In the genomic region with DNA sequence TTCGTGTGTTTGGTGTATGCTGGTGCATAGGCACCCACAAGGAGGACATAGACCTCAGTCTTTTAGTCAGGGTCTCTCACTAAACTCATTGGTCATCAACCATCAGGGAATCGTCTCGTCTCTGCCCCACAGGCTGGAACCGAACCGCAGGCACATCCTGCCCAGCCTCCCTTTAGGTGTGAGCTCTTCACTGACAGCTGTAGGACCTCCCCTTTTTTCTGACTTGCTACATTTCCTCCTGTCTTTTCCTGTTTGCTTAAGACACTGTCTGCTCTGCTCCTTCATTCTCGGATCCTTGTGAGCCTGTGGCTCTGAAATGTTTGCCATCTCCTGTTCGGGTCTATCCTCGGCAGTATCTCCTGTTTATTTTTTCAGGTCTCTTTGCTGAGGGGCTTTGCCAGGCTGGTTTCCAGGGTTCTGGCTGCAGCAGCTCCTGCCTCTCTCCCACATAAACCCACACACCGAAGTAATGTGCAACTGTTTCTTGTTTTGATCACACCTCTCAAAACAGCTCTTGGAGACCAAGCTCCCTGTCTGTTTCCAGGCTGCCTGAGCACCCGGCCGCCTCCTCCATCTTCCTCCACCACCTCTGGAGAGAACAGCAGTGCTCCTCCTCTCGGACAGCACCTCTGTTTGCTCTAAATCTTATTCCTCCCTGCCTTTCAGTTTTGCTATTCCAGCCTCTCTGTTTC, we compare ENCODE assay signal across 15 mouse cellular contexts.
DNase-seq lines count a peak whose midpoint lies in the region; TF ChIP-seq lines count a peak whose summit lies in the region.
"Had no signal": no experiment of that assay in that cellular context is flagged by ENCODE, and none has a peak within 500 bp of the region (broad histone marks: within the 10 kb centered on the region; RNA-seq: fewer than 3 reads in every experiment).

No protein-coding gene starts in this region.

- H3K79me2 ChIP-seq in CH12.LX (replicated peaks; ENCODE audit: control insufficient read depth, extremely low read depth, insufficient read depth, poor library complexity, severe bottlenecking): no peaks in the 10 kb centered on the region

- H3K27me3 ChIP-seq in CH12.LX (replicated peaks): no peaks in the 10 kb centered on the region
- H3K27me3 ChIP-seq: embryonic facial prominence, embryonic 13.5 days; heart, embryonic 15.5 days; hindbrain, embryonic 12.5 days; limb, embryonic 13.5 days; neural tube, embryonic 13.5 days had no signal

- no peak overlapping the region for H3K27ac ChIP-seq in CH12.LX (ENCODE audit: insufficient read depth, low read depth)
- H3K27ac ChIP-seq: embryonic facial prominence, embryonic 13.5 days; heart, embryonic 15.5 days; hindbrain, embryonic 12.5 days; limb, embryonic 13.5 days; neural tube, embryonic 13.5 days had no signal

- no peak for TF ChIP-seq EP300 in CH12.LX (IDR thresholded peaks at IDR 0.05; ENCODE audit: low read length)

- 0 out of 4 replicates have a peak, but pooled peaks cover 0 to 3% of the 10 kb centered on the region in 2 experiments for H3K4me1 ChIP-seq in CH12.LX (ENCODE audit: control insufficient read depth in 1 of 2, insufficient read depth in 2 of 2)
- H3K4me1 ChIP-seq: embryonic facial prominence, embryonic 13.5 days; heart, embryonic 15.5 days; limb, embryonic 13.5 days had no signal

- H3K9ac ChIP-seq in CH12.LX (ENCODE audit: insufficient read depth, low read depth): no peak overlapping the region
- H3K9ac ChIP-seq: embryonic facial prominence, embryonic 13.5 days; heart, embryonic 15.5 days; hindbrain, embryonic 12.5 days; limb, embryonic 13.5 days; neural tube, embryonic 13.5 days had no signal

- no peak overlapping the region for H3K4me3 ChIP-seq in CH12.LX (replicated peaks in 1 of 3; ENCODE audit: low read depth in 2 of 3, low read length in 2 of 3, poor library complexity in 1 of 3)
- H3K4me3 ChIP-seq: embryonic facial prominence, embryonic 13.5 days; heart, embryonic 15.5 days; hindbrain, embryonic 12.5 days; limb, embryonic 13.5 days; neural tube, embryonic 13.5 days had no signal

- dilution Hi-C loops in CH12.LX (cut with MboI; ENCODE audit: extremely low pct_ligation_motif_present, extremely low pct_unique_long_range_greater_than_20kb, low sequenced_read_pairs): no loop called here

- peak overlapping the region; percentile 32; the same call in 1 of the 2 replicates for H3K4me2 ChIP-seq in CH12.LX (ENCODE audit: insufficient read depth, low read depth, poor library complexity, severe bottlenecking)
- H3K4me2 ChIP-seq: embryonic facial prominence, embryonic 13.5 days; heart, embryonic 15.5 days; hindbrain, embryonic 12.5 days; limb, embryonic 13.5 days; neural tube, embryonic 13.5 days had no signal

- TF ChIP-seq POLR2A in CH12.LX (IDR thresholded peaks at IDR 0.05; ENCODE audit: low read depth, low read length): no peak

- in situ Hi-C loops in CH12.LX (cut with MboI; ENCODE audit: low pct_ligation_motif_present, low pct_unique_long_range_greater_than_20kb, low sequenced_read_pairs): no loop called here

- no peak for TF ChIP-seq CTCF in CH12.LX (conservative IDR thresholded peaks at IDR 0.05 in 1 of 2, IDR thresholded peaks at IDR 0.05 in 1 of 2; ENCODE audit: low read depth in 2 of 2, low read length in 2 of 2)

- H3K9me3 ChIP-seq in CH12.LX (replicated peaks; ENCODE audit: low read length): no peaks in the 10 kb centered on the region
- H3K9me3 ChIP-seq: embryonic facial prominence, embryonic 13.5 days; heart, embryonic 15.5 days; hindbrain, embryonic 12.5 days; limb, embryonic 13.5 days; neural tube, embryonic 13.5 days had no signal

- intact Hi-C loops in left cerebral cortex, postnatal 14 days (cut with DNase I): loop anchor here (10.0 kb wide), 1 partner anchor 354 kb away; no protein-coding TSS in a partner anchor
- intact Hi-C loops in left cerebral cortex, postnatal 36 days (cut with DNase I): no loop called here
- intact Hi-C loops in heart, postnatal 36 days (cut with DNase I): loop anchor here (5.0 kb wide), 1 partner anchor 357 kb away; no protein-coding TSS in a partner anchor

- TF ChIP-seq RAD21 in CH12.LX (IDR thresholded peaks at IDR 0.05; ENCODE audit: low read depth, low read length): no peak

- DNase-seq in left cerebral cortex, postnatal 14 days (ENCODE audit: low spot score in 2 of 2): peak; percentile 39 to 59
- DNase-seq in left cerebral cortex, adult 11 months (ENCODE audit: low spot score): no peak
- DNase-seq in 416B (ENCODE audit: low read depth) (peak; percentile 70), CH12.LX (ENCODE audit: extremely low read depth) (no peak)
- DNase-seq in left cerebral cortex, postnatal 36 days (ENCODE audit: low spot score in 2 of 2): peak; percentile 29 to 40
- no peak for DNase-seq in spleen, adult 12 weeks (ENCODE audit: low spot score)
- no peak for DNase-seq in heart, postnatal 36 days
- DNase-seq: cerebellum, adult 11-12 months; cerebellum, postnatal 36 days; kidney, postnatal 10 days had no signal

- H3K36me3 ChIP-seq in CH12.LX (replicated peaks in 1 of 2; ENCODE audit: control insufficient read depth in 1 of 2, insufficient read depth in 1 of 2, low read length in 1 of 2): peaks cover 0 to 18% of the 10 kb centered on the region in 2 experiments
- H3K36me3 ChIP-seq: embryonic facial prominence, embryonic 13.5 days; hindbrain, embryonic 12.5 days; limb, embryonic 13.5 days; neural tube, embryonic 13.5 days had no signal

TF ChIP-seq in CH12.LX, 34 proteins besides CTCF, POLR2A, EP300 and RAD21:
- no peak for TF ChIP-seq CHD2 (IDR thresholded peaks at IDR 0.05; ENCODE audit: low read length)
- TF ChIP-seq SMC3 (IDR thresholded peaks at IDR 0.05; ENCODE audit: low read depth, low read length): no peak
- TF ChIP-seq PAX5 (IDR thresholded peaks at IDR 0.05; ENCODE audit: low read length): no peak
- no peak for TF ChIP-seq KAT2A (IDR thresholded peaks at IDR 0.05; ENCODE audit: insufficient replicate concordance, low read length)
- TF ChIP-seq SIN3A (IDR thresholded peaks at IDR 0.05; ENCODE audit: low read length): no peak
- no peak for TF ChIP-seq USF2 (conservative IDR thresholded peaks at IDR 0.05; ENCODE audit: low read depth, low read length)
- TF ChIP-seq TCF12 (IDR thresholded peaks at IDR 0.05; ENCODE audit: low read depth, low read length): no peak
- TF ChIP-seq JUN (IDR thresholded peaks at IDR 0.05; ENCODE audit: insufficient read depth, low read depth, low read length): no peak
- TF ChIP-seq MAZ (IDR thresholded peaks at IDR 0.05; ENCODE audit: low read depth, low read length): no peak
- TF ChIP-seq ELF1 (IDR thresholded peaks at IDR 0.05; ENCODE audit: low read depth, low read length): no peak
- TF ChIP-seq MAFK (IDR thresholded peaks at IDR 0.05; ENCODE audit: insufficient replicate concordance, low read length): no peak
- no peak for TF ChIP-seq ZNF384 (IDR thresholded peaks at IDR 0.05; ENCODE audit: low read depth, low read length)
- no peak for TF ChIP-seq TBP (conservative IDR thresholded peaks at IDR 0.05; ENCODE audit: low read depth, low read length)
TF ChIP-seq in CH12.LX: peak in this region for 0.

Comparison
In these comparisons a context has a peak if more than half of its experiments do, and no peak if none do; other contexts are left out.
1. DNase-seq: peak in left cerebral cortex, postnatal 14 days (2 of 2), 416B (single experiment) and left cerebral cortex, postnatal 36 days (2 of 2); none in left cerebral cortex, adult 11 months (single experiment), CH12.LX (single experiment), spleen, adult 12 weeks (single experiment) and heart, postnatal 36 days (0 of 2).